Mouse (Mus musculus) heart, postnatal 10 days (tissue): ENCODE results near the gene Snd1. TPM values are rescaled to one million over a fixed set of nuclear protein-coding genes. Genes with fewer than 3 reads are reported as not detected.

Experiments used
- DNase-seq, 2 experiments: peaks; one replicate each; pipeline ENCODE4 v3.0.0; 2021
- intact Hi-C: fragments of 180-260 bp; cut with DNase I; formaldehyde crosslinking; loops from one replicate; pipeline ENCODE4 v1.15.1; 2025
- total RNA-seq, 2 experiments: library from RNA; stranded (reverse); gene quantifications; 2 replicates each; pipeline ENCODE4 v1.2.3; 2021

Gene Snd1
- 100 to 1,000 TPM in 1 of 2 experiments, 10 to 100 TPM in 1; 91.2 to 105 TPM for total RNA-seq

- intact Hi-C loops: loop anchor here (5.0 kb wide), 1 partner anchor 53 kb away; the partner anchor contains the start of gene Arf5
- no peak for DNase-seq
Measured at GRCm38 (mm10) chr6:28474839-28475238, at the start of gene Snd1. TSS of gene Snd1 (plus strand) at chr6:28475139.

DNA sequence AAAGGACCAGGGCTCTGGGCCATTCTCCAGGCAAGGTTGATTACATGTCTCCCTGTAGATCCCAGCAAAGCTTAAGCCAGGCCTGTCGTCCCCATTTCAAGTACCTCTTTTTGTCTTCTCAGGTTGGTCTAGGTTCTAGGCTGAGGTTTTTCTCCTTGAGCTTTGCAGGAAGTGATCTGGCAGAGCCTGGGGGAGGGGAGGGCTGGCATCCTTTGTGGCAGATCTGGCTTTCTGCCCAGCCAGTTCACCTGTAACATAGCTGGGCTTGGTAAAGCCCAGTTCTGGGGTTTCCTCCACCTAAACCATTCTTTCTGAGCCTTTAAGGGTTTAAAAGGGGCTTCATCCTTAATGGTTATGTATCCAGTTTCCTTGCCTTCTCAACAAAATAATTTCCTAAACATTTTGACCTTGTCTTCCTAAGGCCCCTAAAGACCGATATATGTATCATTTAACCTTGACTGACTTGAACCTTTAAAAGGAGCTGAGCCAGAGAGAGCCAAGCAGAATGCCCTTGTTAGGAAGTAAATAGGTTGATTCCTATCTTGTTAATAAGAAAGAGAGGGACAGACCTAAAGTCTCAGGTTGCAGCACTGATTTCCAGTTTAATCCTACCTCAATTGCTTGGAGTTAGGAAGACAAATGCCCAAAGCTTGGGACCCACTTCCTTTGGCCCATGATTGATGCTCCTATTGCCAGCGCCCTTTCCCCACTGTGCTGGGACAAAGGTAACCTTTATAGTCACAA is 47.7 kb upstream of the Snd1 start, which contains the start of gene Fscn3:
Gene Fscn3 (plus strand): TSS at position 694 of the 744 bp plus-strand sequence.
- intact Hi-C loops: loop anchor here (10.0 kb wide), 1 partner anchor 598 kb away; no protein-coding TSS in a partner anchor
- DNase-seq: no peak

- intact Hi-C loops: loop anchor here (10.0 kb wide), 1 partner anchor 597 kb away; no protein-coding TSS in a partner anchor
- no peak for DNase-seq
Measured at GRCm38 (mm10) chr6:28428290-28428689, 46.6 kb upstream of the Snd1 start, which contains the start of gene Gcc1. TSS of gene Gcc1 (minus strand) at chr6:28428390.

- intact Hi-C loops: loop anchor here (10.0 kb wide), 1 partner anchor 595 kb away; no protein-coding TSS in a partner anchor
- no peak for DNase-seq
Measured at GRCm38 (mm10) chr6:28429870-28430269, 45.1 kb upstream of the Snd1 start.

- DNase-seq: no peak
Measured at GRCm38 (mm10) chr6:28430795-28431537, 44.0 kb upstream of the Snd1 start.

GRCm38 (mm10) chr6:28431538-28431855 is 43.4 kb upstream of the Snd1 start:
- intact Hi-C loops: no loop called here
- no peak for DNase-seq

More at GRCm38 (mm10) chr6:28430795-28431537, 44.0 kb upstream of the Snd1 start:
- intact Hi-C loops: no loop called here

GRCm38 (mm10) chr6:28447937-28448336 is 27.0 kb upstream of the Snd1 start:
- intact Hi-C loops: no loop called here
- no peak for DNase-seq

- no peak for DNase-seq
- intact Hi-C loops: no loop called here
Measured at GRCm38 (mm10) chr6:28449253-28449652, 25.7 kb upstream of the Snd1 start, which contains the start of gene Pax4. TSS of gene Pax4 (minus strand) at chr6:28449353.

- DNase-seq: no peak
- intact Hi-C loops: no loop called here
Measured at GRCm38 (mm10) chr6:28450481-28450880, 24.5 kb upstream of the Snd1 start.

GRCm38 (mm10) chr6:28450977-28451376 is 24.0 kb upstream of the Snd1 start:
- intact Hi-C loops: no loop called here
- DNase-seq: no peak

DNA sequence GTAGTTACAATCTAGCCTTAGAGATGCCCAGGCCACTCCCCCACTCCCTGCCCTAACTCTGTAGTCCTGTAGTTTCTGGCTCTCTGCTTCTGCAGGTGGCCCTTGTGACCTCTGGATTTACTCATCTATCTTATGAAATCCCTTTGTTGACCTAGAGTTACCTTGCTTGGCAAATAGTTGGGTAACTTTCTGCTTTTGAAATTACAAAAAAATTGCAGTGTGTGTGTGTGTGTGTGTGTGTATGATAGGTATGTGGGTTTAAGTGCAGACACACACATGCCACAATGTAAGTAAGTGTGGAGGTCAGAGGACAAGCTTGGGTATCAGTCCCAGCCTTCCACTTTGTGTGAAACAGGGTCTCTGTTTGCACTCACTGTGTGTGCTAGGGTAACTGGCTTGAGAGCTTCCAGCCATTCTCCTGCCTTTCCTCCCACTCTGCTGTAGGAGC is 15.7 kb upstream of the Snd1 start:
- intact Hi-C loops: loop anchor here (5.0 kb wide), 1 partner anchor 197 kb away; no protein-coding TSS in a partner anchor
- DNase-seq: no peak

DNA sequence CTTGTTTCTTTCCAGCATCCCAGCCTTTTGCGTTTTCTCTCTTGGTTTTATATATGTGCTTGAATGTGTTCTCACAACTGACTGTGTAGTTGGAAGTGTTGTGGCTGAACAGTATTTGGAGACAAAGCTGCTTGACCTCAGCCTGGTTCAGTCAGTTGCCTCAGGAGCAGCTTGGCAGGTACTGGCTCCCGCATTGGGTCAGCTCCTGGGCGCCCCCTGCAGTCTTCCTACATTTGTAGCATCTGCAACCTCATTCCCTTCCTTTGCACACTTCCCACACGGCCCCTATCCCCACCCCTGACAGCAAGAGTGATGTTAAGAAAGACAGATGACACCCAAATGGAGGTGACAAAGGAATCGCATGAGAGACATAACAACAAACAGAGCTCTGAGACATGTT is 14.4 kb upstream of the Snd1 start:
- intact Hi-C loops: loop anchor here (1.0 to 5.0 kb wide), 3 partner anchors 121 to 803 kb away; no protein-coding TSS in a partner anchor
- peak; percentile 76 to 84 for DNase-seq

- intact Hi-C loops: loop anchor here (5.0 kb wide), 1 partner anchor 807 kb away; no protein-coding TSS in a partner anchor
- DNase-seq: no peak
Measured at GRCm38 (mm10) chr6:28464630-28465029, 10.3 kb upstream of the Snd1 start.

DNA sequence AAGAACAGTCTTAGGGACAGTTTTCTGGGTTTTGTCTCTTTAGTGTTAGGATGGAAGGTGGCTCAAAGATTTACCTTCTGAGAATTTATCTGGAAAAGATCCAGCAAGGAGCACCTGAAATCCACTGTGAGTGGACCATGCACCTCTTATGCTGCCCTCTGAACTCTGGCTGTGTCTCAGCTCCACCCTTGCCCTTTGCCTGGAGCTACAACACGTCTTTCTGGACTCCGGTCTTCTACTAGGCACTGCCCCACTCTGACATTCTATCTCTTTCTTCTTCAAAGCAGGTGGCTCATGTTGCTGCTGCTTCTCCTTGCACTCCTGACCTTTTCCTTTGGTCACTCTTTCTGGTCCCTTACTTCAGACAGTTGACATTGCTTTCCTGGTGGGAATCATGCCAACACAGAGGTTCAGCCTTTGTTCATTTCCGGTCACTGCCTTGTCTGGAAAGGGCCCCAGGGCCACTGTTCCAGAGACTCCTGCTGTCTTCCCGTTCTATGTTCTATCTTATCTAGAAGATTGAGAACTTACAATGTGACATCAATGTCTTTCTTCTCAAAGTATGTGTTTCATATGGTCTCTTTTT is 4.8 kb upstream of the Snd1 start:
- no peak for DNase-seq
- intact Hi-C loops: no loop called here

GRCm38 (mm10) chr6:28470621-28471020 is 4.3 kb upstream of the Snd1 start:
- intact Hi-C loops: no loop called here
- no peak for DNase-seq

DNA sequence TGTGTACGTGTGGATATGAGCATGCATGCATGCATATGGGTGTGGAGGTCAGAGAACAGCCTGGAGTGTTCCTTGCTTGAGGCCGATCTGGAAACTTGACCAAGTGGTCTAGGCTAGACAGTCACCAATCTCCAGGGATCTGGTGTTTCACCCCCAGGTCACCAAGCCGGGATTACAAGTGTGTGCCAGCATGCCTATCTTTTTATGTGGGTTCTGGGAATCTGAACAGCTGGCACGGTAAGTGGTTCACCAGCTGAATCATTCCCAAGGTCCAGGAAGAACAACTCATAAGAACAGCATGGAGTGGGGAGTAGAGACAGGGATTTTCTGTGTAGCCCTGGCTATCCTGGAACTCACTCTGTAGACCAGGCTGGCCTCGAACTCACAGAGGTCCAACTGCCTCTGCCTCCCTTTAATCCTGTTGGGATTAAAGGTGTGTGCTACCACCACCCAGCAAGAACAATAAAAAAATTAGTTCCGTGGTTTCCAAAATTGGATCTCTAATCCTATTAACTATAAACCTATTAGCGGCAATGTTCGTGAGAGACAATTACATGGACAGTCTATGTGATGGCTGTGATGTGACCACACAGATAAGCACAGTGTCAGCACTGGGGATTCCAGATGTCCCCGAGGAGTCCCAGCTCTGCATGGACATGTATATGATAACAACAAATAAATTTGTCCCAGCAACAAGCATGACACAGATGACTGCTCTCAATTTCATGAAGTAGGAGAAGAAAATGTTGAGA is 3.5 kb upstream of the Snd1 start:
- intact Hi-C loops: no loop called here
- DNase-seq: no peak

DNA sequence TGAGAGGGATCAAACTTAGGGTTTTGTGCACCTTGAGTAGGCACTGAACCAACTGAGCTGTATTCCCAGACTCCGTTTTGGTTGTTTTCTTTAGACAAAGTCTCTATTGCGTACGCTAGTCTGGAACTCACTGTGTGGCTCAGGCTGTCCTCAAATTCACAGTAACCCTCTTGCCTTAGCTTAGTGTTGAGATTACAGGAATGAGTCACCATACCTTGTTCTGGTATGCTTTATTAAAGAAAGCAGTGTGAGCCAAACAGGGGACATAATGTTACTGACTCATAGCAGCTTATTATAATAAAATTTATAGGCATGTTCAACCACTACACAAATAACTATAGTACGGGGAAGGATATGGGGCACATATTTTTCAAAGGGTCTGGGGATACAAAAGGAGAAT is 728 bp upstream of the Snd1 start:
- no peak for DNase-seq
- intact Hi-C loops: no loop called here

DNA sequence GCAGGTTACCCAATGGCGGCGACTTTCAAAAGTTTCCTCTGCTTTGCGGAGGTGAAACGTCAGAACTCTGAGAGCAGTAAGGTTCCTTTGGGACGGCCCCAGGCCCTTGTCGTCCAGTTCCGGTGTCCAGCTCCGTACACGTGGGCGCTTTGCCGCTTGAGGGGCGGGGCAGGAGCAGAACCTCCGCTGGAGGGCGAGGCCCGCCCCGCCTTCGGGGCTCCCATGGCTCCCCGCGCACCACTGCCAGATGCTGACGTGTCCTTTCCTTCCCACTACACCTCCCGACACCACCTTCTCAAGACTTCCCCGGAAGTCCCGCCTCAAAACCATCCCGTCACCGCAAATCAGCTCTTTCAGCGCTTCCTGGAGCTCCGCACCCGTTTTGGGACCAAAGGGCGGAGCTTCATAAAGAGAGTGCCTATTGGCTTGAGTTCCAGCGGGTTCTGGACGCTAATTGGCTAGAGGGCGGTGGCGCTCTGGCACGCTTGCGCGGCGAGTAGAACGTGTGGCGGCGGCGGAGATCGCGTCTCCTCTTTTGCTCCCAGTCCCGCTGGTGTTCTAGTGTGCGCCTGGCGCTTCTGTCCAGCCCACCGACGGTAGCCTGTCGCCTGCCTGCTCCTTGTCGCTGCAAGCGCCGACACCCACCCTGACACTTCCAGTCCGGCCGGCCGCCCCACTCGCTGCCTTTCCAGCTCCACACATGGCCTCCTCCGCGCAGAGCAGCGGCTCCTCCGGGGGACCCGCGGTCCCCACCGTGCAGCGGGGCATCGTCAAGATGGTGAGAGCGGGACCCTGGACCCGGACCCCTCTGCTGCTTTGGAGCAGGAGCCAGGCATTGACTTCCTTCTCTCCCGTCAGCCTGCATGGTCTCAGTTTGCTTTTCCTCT is 5.2 kb downstream of the Snd1 start:
- DNase-seq: peak; percentile 100
- intact Hi-C loops: loop anchor here (5.0 kb wide), 1 partner anchor 58 kb away; the partner anchor contains the start of gene Arf5
